Mouse (Mus musculus): ENCODE data around the gene Psmb6. TPM values are rescaled to one million over a fixed set of nuclear protein-coding genes. Genes with fewer than 3 reads are reported as not detected.

The Psmb6 gene
- polyA plus RNA-seq, 1 experiment from 2014 or later = 419 TPM

- Histone ChIP-seq H3K36me3 (peaks cover 10% of the 10 kb centered on the region), H3K9me3 (replicated peaks) (no peaks in the 10 kb centered on the region), H3K27me3 (no peaks in the 10 kb centered on the region), H3K4me3 (replicated peaks) (no peak overlapping the region), H3K4me1 (replicated peaks) (peaks cover 65% of the 10 kb centered on the region), H3K4me2 (peak overlapping the region; percentile 10; the same call in 1 of the 2 replicates), H3K9ac (no peak overlapping the region), H3K27ac (0 out of 2 replicates have a peak overlapping the region, but pooled peaks have one; percentile 5)
- ATAC-seq (ENCODE audit: low read depth) (peak; percentile 47; the same call in 1 of the 2 replicates), DNase-seq (no peak)
- 28% methylated on average over 5 of the region's 5 CpGs for WGBS (ENCODE audit: insufficient replicate concordance)
Measured at GRCm38 (mm10) chr11:70572348-70572902, 47.3 kb downstream of the Psmb6 start.

- Histone ChIP-seq H3K27ac (no peak overlapping the region), H3K36me3 (peaks cover 4% of the 10 kb centered on the region; the same call in 1 of the 2 replicates), H3K4me2 (no peak overlapping the region), H3K4me1 (replicated peaks) (peaks cover 70% of the 10 kb centered on the region), H3K4me3 (replicated peaks) (no peak overlapping the region), H3K9me3 (replicated peaks) (no peaks in the 10 kb centered on the region), H3K27me3 (no peaks in the 10 kb centered on the region), H3K9ac (no peak overlapping the region)
- no peak for ATAC-seq (ENCODE audit: low read depth)
- no peak for DNase-seq
- 73% methylated on average over 6 of the region's 6 CpGs for WGBS (ENCODE audit: insufficient replicate concordance)
Measured at GRCm38 (mm10) chr11:70573872-70574271, 48.7 kb downstream of the Psmb6 start.

DNA sequence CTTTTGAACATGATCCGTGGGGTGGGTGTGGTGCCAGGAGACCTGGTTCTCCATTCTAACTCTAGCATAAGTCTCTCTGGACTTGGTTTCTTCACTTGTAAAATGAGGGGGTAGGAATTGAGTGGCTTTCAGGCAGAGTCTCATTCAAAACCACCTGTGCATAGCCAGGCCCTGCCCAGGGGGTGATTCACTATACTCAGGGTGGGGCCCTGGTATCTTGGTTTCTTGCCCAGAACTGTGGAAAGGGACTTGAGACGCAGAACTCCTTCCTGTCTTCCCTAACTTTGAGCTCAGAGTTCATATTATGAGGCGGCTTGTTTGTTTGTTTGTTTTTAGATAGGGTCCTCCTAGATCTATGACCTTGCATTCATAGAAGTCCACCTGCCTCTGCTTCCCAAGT, 52.0 kb downstream of the Psmb6 start:
- Histone ChIP-seq H3K27me3 (no peaks in the 10 kb centered on the region), H3K36me3 (peaks cover 4% of the 10 kb centered on the region; the same call in 1 of the 2 replicates), H3K4me3 (replicated peaks) (no peak overlapping the region), H3K27ac (no peak overlapping the region), H3K9ac (no peak overlapping the region), H3K4me1 (replicated peaks) (peaks cover 66% of the 10 kb centered on the region), H3K4me2 (no peak overlapping the region), H3K9me3 (replicated peaks) (no peaks in the 10 kb centered on the region)
- ATAC-seq (ENCODE audit: low read depth) = no peak
- DNase-seq = no peak
- 54% methylated on average over 3 of the region's 3 CpGs for WGBS (ENCODE audit: insufficient replicate concordance)

Other genes starting within 250 kb of the Psmb6 start
- 0.06 and 0.10 TPM in 2 replicates for gene Alox12e, start 202.7 kb upstream of the Psmb6 start, polyA plus RNA-seq (2015; fragmentation: Nextera tagmentation; extraction: Ambion mirVana)
- 1.1 TPM in 2 replicates for gene Alox15, start 173.3 kb upstream of the Psmb6 start, polyA plus RNA-seq (2015; fragmentation: Nextera tagmentation; extraction: Ambion mirVana)
- 19.0 and 21.0 TPM in 2 replicates for gene Pelp1, start 115.3 kb upstream of the Psmb6 start, polyA plus RNA-seq (2015; fragmentation: Nextera tagmentation; extraction: Ambion mirVana)
- 13.0 and 14.9 TPM in 2 replicates for gene Arrb2, start 92.7 kb upstream of the Psmb6 start, polyA plus RNA-seq (2015; fragmentation: Nextera tagmentation; extraction: Ambion mirVana)
- gene Med11, start 73.4 kb upstream of the Psmb6 start, polyA plus RNA-seq (2015; fragmentation: Nextera tagmentation; extraction: Ambion mirVana) = 17.2 and 19.1 TPM in 2 replicates
- 0.07 and 0.17 TPM in 2 replicates for gene Zmynd15, start 65.9 kb upstream of the Psmb6 start, polyA plus RNA-seq (2015; fragmentation: Nextera tagmentation; extraction: Ambion mirVana)
- gene Cxcl16, start 65.4 kb upstream of the Psmb6 start, polyA plus RNA-seq (2015; fragmentation: Nextera tagmentation; extraction: Ambion mirVana) = 0.70 and 1.4 TPM in 2 replicates
- gene Tm4sf5, start 20.1 kb upstream of the Psmb6 start, polyA plus RNA-seq (2015; fragmentation: Nextera tagmentation; extraction: Ambion mirVana) = 2.1 and 2.5 TPM in 2 replicates
- gene Vmo1, start 10.8 kb upstream of the Psmb6 start, polyA plus RNA-seq (2015; fragmentation: Nextera tagmentation; extraction: Ambion mirVana) = 0.23 and 0.46 TPM in 2 replicates
- 19.6 and 20.0 TPM in 2 replicates for gene Gltpd2, start 6.2 kb upstream of the Psmb6 start, polyA plus RNA-seq (2015; fragmentation: Nextera tagmentation; extraction: Ambion mirVana)
- not detected in 2 replicates for gene Gm40193, start 7.6 kb downstream of the Psmb6 start, polyA plus RNA-seq (2015; fragmentation: Nextera tagmentation; extraction: Ambion mirVana)
- 1.3 and 1.5 TPM in 2 replicates for gene Pld2, start 14.7 kb downstream of the Psmb6 start, polyA plus RNA-seq (2015; fragmentation: Nextera tagmentation; extraction: Ambion mirVana)
- 3.5 and 5.2 TPM in 2 replicates for gene Mink1, start 37.5 kb downstream of the Psmb6 start, polyA plus RNA-seq (2015; fragmentation: Nextera tagmentation; extraction: Ambion mirVana)
- not detected in 2 replicates for gene 4930544D05Rik, start 90.5 kb downstream of the Psmb6 start, polyA plus RNA-seq (2015; fragmentation: Nextera tagmentation; extraction: Ambion mirVana)
- not detected in 2 replicates for gene Chrne, start 93.8 kb downstream of the Psmb6 start, polyA plus RNA-seq (2015; fragmentation: Nextera tagmentation; extraction: Ambion mirVana)
- 2.8 and 4.7 TPM in 2 replicates for gene Gp1ba, start 113.8 kb downstream of the Psmb6 start, polyA plus RNA-seq (2015; fragmentation: Nextera tagmentation; extraction: Ambion mirVana)
- gene Rnf167, start 121.9 kb downstream of the Psmb6 start, polyA plus RNA-seq (2015; fragmentation: Nextera tagmentation; extraction: Ambion mirVana) = 74.2 and 81.0 TPM in 2 replicates
- 72.8 and 73.8 TPM in 2 replicates for gene Slc25a11, start 122.1 kb downstream of the Psmb6 start, polyA plus RNA-seq (2015; fragmentation: Nextera tagmentation; extraction: Ambion mirVana)
- gene Pfn1, start 129.3 kb downstream of the Psmb6 start, polyA plus RNA-seq (2015; fragmentation: Nextera tagmentation; extraction: Ambion mirVana) = 1,347 and 1,531 TPM in 2 replicates
- 5.5 and 6.7 TPM in 2 replicates for gene Eno3, start 131.8 kb downstream of the Psmb6 start, polyA plus RNA-seq (2015; fragmentation: Nextera tagmentation; extraction: Ambion mirVana)
- 69.2 and 72.4 TPM in 2 replicates for gene Spag7, start 144.0 kb downstream of the Psmb6 start, polyA plus RNA-seq (2015; fragmentation: Nextera tagmentation; extraction: Ambion mirVana)
- 2.8 and 3.6 TPM in 2 replicates for gene Camta2, start 162.7 kb downstream of the Psmb6 start, polyA plus RNA-seq (2015; fragmentation: Nextera tagmentation; extraction: Ambion mirVana)
- gene Inca1, start 174.8 kb downstream of the Psmb6 start, polyA plus RNA-seq (2015; fragmentation: Nextera tagmentation; extraction: Ambion mirVana) = 1.2 and 1.3 TPM in 2 replicates
- gene Kif1c, start 175.2 kb downstream of the Psmb6 start, polyA plus RNA-seq (2015; fragmentation: Nextera tagmentation; extraction: Ambion mirVana) = 0.58 and 0.73 TPM in 2 replicates
- gene Zfp3, start 238.8 kb downstream of the Psmb6 start, polyA plus RNA-seq (2015; fragmentation: Nextera tagmentation; extraction: Ambion mirVana) = 1.2 and 1.8 TPM in 2 replicates

Data from liver, embryonic 13.5 days (tissue).